Mouse (Mus musculus) lung, adult 2 months (tissue): ENCODE data around the gene Adam21.

ENCODE experiments used
- CTCF ChIP-seq: fragments of 200-500 bp; IDR thresholded peaks from 2 replicates; pipeline ENCODE4 v1.5.1; 2011; ENCODE audit warnings: mild to moderate bottlenecking, low read length, control low read depth; ENCODE audit not compliant: insufficient read depth
- POLR2A ChIP-seq: fragments of 200-500 bp; IDR thresholded peaks from 2 replicates; pipeline ENCODE4 v1.6.1; 2011; ENCODE audit warnings: low read depth, mild to moderate bottlenecking, control low read depth, low read length, borderline replicate concordance; ENCODE audit errors: extremely low read depth

- TF ChIP-seq CTCF (no peak), POLR2A (no peak)
These were observed 343 bp downstream of the Adam21 start for GRCm38 (mm10) chr12:81567931-81568330.
